Mouse (Mus musculus): ENCODE results near the gene Tfpi. TPM values are rescaled to one million over a fixed set of nuclear protein-coding genes. Genes with fewer than 3 reads are reported as not detected.
A peak's percentile ranks its signal among the peaks of the same experiment; 100 is the strongest.

Tfpi gene
- total and polyA plus RNA-seq, 2 experiments from 2014 or later, result 10.7 to 15.3 TPM

- H3K27ac ChIP-seq, result 0 out of 2 replicates have a peak overlapping the region, but pooled peaks have one; percentile 8
- 39% methylated on average over 18 of the region's 18 CpGs for WGBS
- H3K9me3 ChIP-seq (ENCODE audit: low read length), result no peaks in the 10 kb centered on the region
- DNase-seq (ENCODE audit: low spot score), result peak; percentile 6
- H3K4me1 ChIP-seq (ENCODE audit: insufficient read depth, low read length), result no peaks in the 10 kb centered on the region
- no peak overlapping the region for H3K9ac ChIP-seq (replicated peaks; ENCODE audit: low read length)
- no peaks in the 10 kb centered on the region for H3K27me3 ChIP-seq (ENCODE audit: insufficient read depth, low read length)
- H3K36me3 ChIP-seq (ENCODE audit: insufficient read depth, low read length), result no peaks in the 10 kb centered on the region
- peak overlapping the region; percentile 49 for H3K4me2 ChIP-seq (ENCODE audit: low read depth, low read length)
- H3K4me3 ChIP-seq (ENCODE audit: low read length), result peak overlapping the region; percentile 21
- ATAC-seq, result no peak
- TF ChIP-seq CTCF (IDR thresholded peaks at IDR 0.05; ENCODE audit: low read depth), result no peak
Measured at GRCm38 (mm10) chr2:84386563-84387393, 89.8 kb downstream of the Tfpi start.

GRCm38 (mm10) chr2:84384911-84385693 is 91.5 kb downstream of the Tfpi start:
- Histone ChIP-seq H3K4me2 (ENCODE audit: low read depth, low read length) (no peak overlapping the region), H3K36me3 (ENCODE audit: insufficient read depth, low read length) (no peaks in the 10 kb centered on the region), H3K9ac (replicated peaks; ENCODE audit: low read length) (no peak overlapping the region), H3K4me3 (ENCODE audit: low read length) (no peak overlapping the region), H3K27ac (no peak overlapping the region), H3K27me3 (ENCODE audit: insufficient read depth, low read length) (no peaks in the 10 kb centered on the region), H3K9me3 (ENCODE audit: low read length) (no peaks in the 10 kb centered on the region), H3K4me1 (ENCODE audit: insufficient read depth, low read length) (no peaks in the 10 kb centered on the region)
- ATAC-seq (no peak), DNase-seq (ENCODE audit: low spot score) (no peak)
- 73% methylated on average over 6 of the region's 6 CpGs for WGBS
- no peak for TF ChIP-seq CTCF (IDR thresholded peaks at IDR 0.05; ENCODE audit: low read depth)

GRCm38 (mm10) chr2:84383828-84384227 is 92.7 kb downstream of the Tfpi start:
- no peak for TF ChIP-seq CTCF (IDR thresholded peaks at IDR 0.05; ENCODE audit: low read depth)
- DNase-seq (ENCODE audit: low spot score), result no peak
- H3K27me3 ChIP-seq (ENCODE audit: insufficient read depth, low read length), result no peaks in the 10 kb centered on the region
- H3K4me1 ChIP-seq (ENCODE audit: insufficient read depth, low read length), result no peaks in the 10 kb centered on the region
- no peaks in the 10 kb centered on the region for H3K9me3 ChIP-seq (ENCODE audit: low read length)
- no peak overlapping the region for H3K4me2 ChIP-seq (ENCODE audit: low read depth, low read length)
- H3K36me3 ChIP-seq (ENCODE audit: insufficient read depth, low read length), result no peaks in the 10 kb centered on the region
- H3K4me3 ChIP-seq (ENCODE audit: low read length), result no peak overlapping the region
- 74% methylated on average over 4 of the region's 4 CpGs for WGBS
- no peak overlapping the region for H3K27ac ChIP-seq
- ATAC-seq, result no peak
- H3K9ac ChIP-seq (replicated peaks; ENCODE audit: low read length), result no peak overlapping the region

Other genes with a start within 250 kb of the Tfpi start
- gene Calcrl, start 51.4 kb downstream of the Tfpi start, total RNA-seq (2014; rRNA removed), result 19.8 and 31.9 TPM in 2 replicates
- 12.0 and 16.8 TPM in 2 replicates for gene Calcrl, start 51.4 kb downstream of the Tfpi start, polyA plus RNA-seq (2015; fragmentation: Nextera tagmentation; extraction: Ambion mirVana)
- gene Ctnnd1, start 174.0 kb upstream of the Tfpi start, total RNA-seq (2014; rRNA removed), result 75.7 and 86.5 TPM in 2 replicates
- gene Ctnnd1, start 174.0 kb upstream of the Tfpi start, polyA plus RNA-seq (2015; fragmentation: Nextera tagmentation; extraction: Ambion mirVana), result 12.7 and 15.8 TPM in 2 replicates
- gene Btbd18, start 182.3 kb upstream of the Tfpi start, total RNA-seq (2014; rRNA removed), result not detected in 2 replicates
- gene Btbd18, start 182.3 kb upstream of the Tfpi start, polyA plus RNA-seq (2015; fragmentation: Nextera tagmentation; extraction: Ambion mirVana), result 0.50 and 0.68 TPM in 2 replicates
- 271 and 302 TPM in 2 replicates for gene Selenoh, start 194.0 kb upstream of the Tfpi start, total RNA-seq (2014; rRNA removed)
- gene Selenoh, start 194.0 kb upstream of the Tfpi start, polyA plus RNA-seq (2015; fragmentation: Nextera tagmentation; extraction: Ambion mirVana), result 247 and 248 TPM in 2 replicates
- gene Gm28635, start 201.3 kb upstream of the Tfpi start, total RNA-seq (2014; rRNA removed), result not detected in 2 replicates
- gene Gm28635, start 201.3 kb upstream of the Tfpi start, polyA plus RNA-seq (2015; fragmentation: Nextera tagmentation; extraction: Ambion mirVana), result not detected in 2 replicates
- 31.4 and 31.6 TPM in 2 replicates for gene Med19, start 201.6 kb upstream of the Tfpi start, total RNA-seq (2014; rRNA removed)
- gene Med19, start 201.6 kb upstream of the Tfpi start, polyA plus RNA-seq (2015; fragmentation: Nextera tagmentation; extraction: Ambion mirVana), result 47.4 and 47.5 TPM in 2 replicates
- gene Tmx2, start 202.4 kb upstream of the Tfpi start, total RNA-seq (2014; rRNA removed), result 133 and 150 TPM in 2 replicates
- gene Tmx2, start 202.4 kb upstream of the Tfpi start, polyA plus RNA-seq (2015; fragmentation: Nextera tagmentation; extraction: Ambion mirVana), result 342 and 347 TPM in 2 replicates
- gene Zdhhc5, start 238.4 kb upstream of the Tfpi start, total RNA-seq (2014; rRNA removed), result 38.2 and 41.3 TPM in 2 replicates
- gene Zdhhc5, start 238.4 kb upstream of the Tfpi start, polyA plus RNA-seq (2015; fragmentation: Nextera tagmentation; extraction: Ambion mirVana), result 14.6 and 16.8 TPM in 2 replicates